Mouse (Mus musculus) CH12.LX (cell line): ENCODE results near the gene Ren1. TPM values are rescaled to one million over a fixed set of nuclear protein-coding genes. Genes with fewer than 3 reads are reported as not detected.

Source experiments
- DNase-seq: peaks from one replicate; pipeline ENCODE4 v3.0.0-alpha.2; 2013; ENCODE audit errors: extremely low read depth
- H3K27ac ChIP-seq: 2 replicates; pipeline ENCODE4 v1.5.1; 2012; ENCODE audit warnings: low read depth, mild to moderate bottlenecking, control low read depth, moderate library complexity; ENCODE audit not compliant: insufficient read depth
- H3K27me3 ChIP-seq: replicated peaks from 2 replicates; pipeline ENCODE3; 2012; ENCODE audit warnings: inconsistent platforms
- H3K36me3 ChIP-seq, 2 experiments: replicated peaks in 1 of 2; 2 replicates each; pipeline versions ENCODE3 to v1.6.1; 2012; ENCODE audit warnings: inconsistent platforms in 1 of 2, low read length in 1 of 2, mild to moderate bottlenecking in 1 of 2, mixed read lengths in 1 of 2, moderate library complexity in 1 of 2; ENCODE audit not compliant: control insufficient read depth in 1 of 2, insufficient read depth in 1 of 2
- H3K4me1 ChIP-seq, 2 experiments: 2 replicates each; pipeline ENCODE4 v1.6.1; 2012; ENCODE audit warnings: inconsistent platforms in 1 of 2, moderate library complexity in 1 of 2; ENCODE audit not compliant: insufficient read depth in 2 of 2, control insufficient read depth in 1 of 2
- H3K4me2 ChIP-seq: 2 replicates; pipeline ENCODE4 v1.6.1; 2012; ENCODE audit warnings: low read depth, mild to moderate bottlenecking, control low read depth; ENCODE audit not compliant: poor library complexity, insufficient read depth, severe bottlenecking
- H3K4me3 ChIP-seq, 3 experiments: fragments of 150-350 bp in 1 of 3; sonication (generic) in 1 of 3; replicated peaks in 1 of 3; 2 replicates each; pipeline versions ENCODE3 to v1.5.1; 2011 to 2012; ENCODE audit warnings: low read depth in 2 of 3, low read length in 2 of 3, mild to moderate bottlenecking in 2 of 3, moderate library complexity in 2 of 3, control low read depth in 1 of 3, improper control_type of control experiment in 1 of 3, inconsistent platforms in 1 of 3, mixed read lengths in 1 of 3; ENCODE audit not compliant: poor library complexity in 1 of 3
- H3K79me2 ChIP-seq: replicated peaks from 2 replicates; pipeline ENCODE4 v1.6.1; 2012; ENCODE audit warnings: mild to moderate bottlenecking, moderate library complexity; ENCODE audit not compliant: control insufficient read depth, poor library complexity, insufficient read depth, severe bottlenecking; ENCODE audit errors: extremely low read depth
- H3K9ac ChIP-seq: 2 replicates; pipeline ENCODE4 v1.6.1; 2012; ENCODE audit warnings: low read depth, mild to moderate bottlenecking, control low read depth, moderate library complexity; ENCODE audit not compliant: insufficient read depth
- H3K9me3 ChIP-seq: replicated peaks from 2 replicates; pipeline ENCODE3; 2012; ENCODE audit warnings: low read length, inconsistent platforms, mixed read lengths
- CHD1 ChIP-seq: IDR thresholded peaks from 2 replicates; pipeline ENCODE4 v1.6.1; 2012; ENCODE audit warnings: low read depth, low read length, improper control_type of control experiment, inconsistent platforms
- CHD2 ChIP-seq: IDR thresholded peaks from 2 replicates; pipeline ENCODE4 v1.6.1; 2011; ENCODE audit warnings: low read length, improper control_type of control experiment
- CTCF ChIP-seq, 2 experiments: IDR thresholded peaks in 1 of 2; conservative IDR thresholded peaks in 1 of 2; 2 replicates each; pipeline ENCODE4 v1.5.1; 2011 to 2012; ENCODE audit warnings: low read depth in 2 of 2, low read length in 2 of 2, improper control_type of control experiment in 1 of 2, inconsistent platforms in 1 of 2, mild to moderate bottlenecking in 1 of 2, moderate library complexity in 1 of 2
- ELF1 ChIP-seq: IDR thresholded peaks from 2 replicates; pipeline ENCODE4 v1.6.1; 2014; ENCODE audit warnings: low read depth, mild to moderate bottlenecking, inconsistent platforms, low read length, improper control_type of control experiment
- ETS1 ChIP-seq: conservative IDR thresholded peaks from 2 replicates; pipeline ENCODE4 v1.6.1; 2012; ENCODE audit warnings: low read depth, mild to moderate bottlenecking, inconsistent platforms, low read length, improper control_type of control experiment, moderate library complexity
- HCFC1 ChIP-seq: IDR thresholded peaks from 2 replicates; pipeline ENCODE4 v1.6.1; 2012; ENCODE audit warnings: low read depth, mild to moderate bottlenecking, inconsistent platforms, low read length, improper control_type of control experiment
- IRF4 ChIP-seq: IDR thresholded peaks from 2 replicates; pipeline ENCODE4 v1.6.1; 2014; ENCODE audit warnings: low read depth, mild to moderate bottlenecking, inconsistent platforms, low read length, improper control_type of control experiment
- JUN ChIP-seq: IDR thresholded peaks from 2 replicates; pipeline ENCODE4 v1.6.1; 2011; ENCODE audit warnings: low read depth, mild to moderate bottlenecking, low read length, improper control_type of control experiment, moderate library complexity; ENCODE audit not compliant: insufficient read depth
- JUND ChIP-seq: conservative IDR thresholded peaks from 2 replicates; pipeline ENCODE4 v1.6.1; 2011; ENCODE audit warnings: low read depth, low read length, improper control_type of control experiment
- KAT2A ChIP-seq: IDR thresholded peaks from 2 replicates; pipeline ENCODE4 v1.6.1; 2012; ENCODE audit warnings: low read length, improper control_type of control experiment, inconsistent platforms; ENCODE audit not compliant: insufficient replicate concordance
- MAX ChIP-seq: IDR thresholded peaks from 2 replicates; pipeline ENCODE4 v1.6.1; 2011; ENCODE audit warnings: low read length, improper control_type of control experiment
- MEF2A ChIP-seq: IDR thresholded peaks from 2 replicates; pipeline ENCODE4 v1.6.1; 2014; ENCODE audit warnings: low read depth, mild to moderate bottlenecking, inconsistent platforms, low read length, improper control_type of control experiment, borderline replicate concordance
- MYC ChIP-seq: IDR thresholded peaks from 2 replicates; pipeline ENCODE4 v1.6.1; 2011; ENCODE audit warnings: low read depth, mild to moderate bottlenecking, improper control_type of control experiment, low read length
- NELFE ChIP-seq: IDR thresholded peaks from 2 replicates; pipeline ENCODE4 v1.6.1; 2011; ENCODE audit warnings: low read depth, low read length, improper control_type of control experiment
- NRF1 ChIP-seq: IDR thresholded peaks from 2 replicates; pipeline ENCODE4 v1.6.1; 2014; ENCODE audit warnings: low read depth, mild to moderate bottlenecking, inconsistent platforms, low read length, improper control_type of control experiment, moderate library complexity
- POLR2A ChIP-seq: IDR thresholded peaks from 2 replicates; pipeline ENCODE4 v1.6.1; 2011; ENCODE audit warnings: low read depth, mild to moderate bottlenecking, improper control_type of control experiment, low read length
- RAD21 ChIP-seq: IDR thresholded peaks from 2 replicates; pipeline ENCODE4 v1.6.1; 2011; ENCODE audit warnings: low read depth, mild to moderate bottlenecking, low read length, improper control_type of control experiment, moderate library complexity
- RCOR1 ChIP-seq: conservative IDR thresholded peaks from 2 replicates; pipeline ENCODE4 v1.6.1; 2012; ENCODE audit warnings: low read depth, mild to moderate bottlenecking, inconsistent platforms, low read length, improper control_type of control experiment
- SIN3A ChIP-seq: IDR thresholded peaks from 2 replicates; pipeline ENCODE4 v1.6.1; 2012; ENCODE audit warnings: low read length, improper control_type of control experiment, inconsistent platforms
- SMC3 ChIP-seq: IDR thresholded peaks from 2 replicates; pipeline ENCODE4 v1.6.1; 2011; ENCODE audit warnings: low read depth, low read length, improper control_type of control experiment
- TBP ChIP-seq: conservative IDR thresholded peaks from 2 replicates; pipeline ENCODE4 v1.6.1; 2011; ENCODE audit warnings: low read depth, low read length, improper control_type of control experiment
- TCF12 ChIP-seq: IDR thresholded peaks from 2 replicates; pipeline ENCODE4 v1.6.1; 2014; ENCODE audit warnings: low read depth, mild to moderate bottlenecking, inconsistent platforms, low read length, improper control_type of control experiment
- USF1 ChIP-seq: IDR thresholded peaks from 2 replicates; pipeline ENCODE4 v1.6.1; 2014; ENCODE audit warnings: low read depth, mild to moderate bottlenecking, inconsistent platforms, low read length, improper control_type of control experiment
- USF2 ChIP-seq: conservative IDR thresholded peaks from 2 replicates; pipeline ENCODE4 v1.6.1; 2011; ENCODE audit warnings: low read depth, low read length, improper control_type of control experiment
- ZC3H11A ChIP-seq: IDR thresholded peaks from 2 replicates; pipeline ENCODE4 v1.6.1; 2012; ENCODE audit warnings: low read depth, mild to moderate bottlenecking, inconsistent platforms, low read length, improper control_type of control experiment
- ZKSCAN1 ChIP-seq: IDR thresholded peaks from 2 replicates; pipeline ENCODE4 v1.6.1; 2012; ENCODE audit warnings: low read depth, inconsistent platforms, low read length, improper control_type of control experiment, borderline replicate concordance
- dilution Hi-C: fragments of 300-500 bp; cut with MboI; formaldehyde crosslinking; loops from 2 replicates; pipeline ENCODE4 v1.14.3; 2020; ENCODE audit warnings: low sequenced_read_pairs; ENCODE audit not compliant: extremely low pct_unique_long_range_greater_than_20kb, extremely low pct_ligation_motif_present
- in situ Hi-C: fragments of 300-500 bp; cut with MboI; formaldehyde crosslinking; loops from 3 replicates; pipeline ENCODE4 v1.14.3; 2019; ENCODE audit warnings: low sequenced_read_pairs, low pct_ligation_motif_present, low pct_unique_long_range_greater_than_20kb, mixed read lengths
- polyA plus RNA-seq: library from polyadenylated mRNA; unstranded; fragments of >175 nt; gene quantifications from 2 replicates; pipeline ENCODE4 v1.2.1, GENCODE M21; 2012; ENCODE audit warnings: low read depth; ENCODE audit not compliant: insufficient read length
- total RNA-seq, 2 experiments: library from RNA; depleted of rRNA; stranded (reverse); fragments of 300-350 nt in 1 of 2; fragments of >200 nt in 1 of 2; gene quantifications; 2 replicates each; pipeline ENCODE4 v1.2.3; 2012 to 2014

Gene Ren1
- total and polyA plus RNA-seq, 3 experiments: 0.08 TPM; not detected in 2

- TF ChIP-seq CTCF (conservative IDR thresholded peaks at IDR 0.05 in 1 of 2, IDR thresholded peaks at IDR 0.05 in 1 of 2; ENCODE audit: low read depth in 2 of 2, low read length in 2 of 2) (peak; percentile 76 to 92), MYC (no peak), TBP (peak; percentile 39; the same call in 1 of the 2 replicates), MAX (no peak), ELF1 (peak; percentile 86), POLR2A (peak; percentile 71), HCFC1 (peak; percentile 67), SMC3 (peak; percentile 92), NELFE (peak; percentile 42; the same call in 1 of the 2 replicates), RAD21 (peak; percentile 66)
- in situ Hi-C loops (loop anchor here (5.0 kb wide), 1 partner anchor 222 kb away; no protein-coding TSS in a partner anchor), dilution Hi-C loops (no loop called here)
- Histone ChIP-seq H3K36me3 (peaks cover 0 to 2% of the 10 kb centered on the region in 2 experiments), H3K4me1 (peaks cover 6 to 13% of the 10 kb centered on the region in 2 experiments; a peak in 3 of 4 replicates), H3K4me2 (peak overlapping the region; percentile 68), H3K9me3 (no peaks in the 10 kb centered on the region), H3K27me3 (peaks cover 7% of the 10 kb centered on the region), H3K27ac (no peak overlapping the region), H3K4me3 (peak overlapping the region; percentile 50 to 71 (median 56)), H3K9ac (peak overlapping the region; percentile 65), H3K79me2 (no peaks in the 10 kb centered on the region)
- peak; percentile 90 for DNase-seq
These were observed 35.2 kb downstream of the Ren1 start for GRCm38 (mm10) chr1:133385506-133385905.

- peak overlapping the region; percentile 50 to 71 (median 56) for H3K4me3 ChIP-seq
- no peaks in the 10 kb centered on the region for H3K79me2 ChIP-seq
- in situ Hi-C loops: loop anchor here (5.0 kb wide), 1 partner anchor 221 kb away; no protein-coding TSS in a partner anchor
- H3K27ac ChIP-seq: no peak overlapping the region
- dilution Hi-C loops: no loop called here
- H3K36me3 ChIP-seq: peaks cover 0 to 2% of the 10 kb centered on the region in 2 experiments
- peaks cover 6 to 12% of the 10 kb centered on the region in 2 experiments; a peak in 3 of 4 replicates for H3K4me1 ChIP-seq
- H3K4me2 ChIP-seq: peak overlapping the region; percentile 68
- DNase-seq: no peak
- H3K9ac ChIP-seq: peak overlapping the region; percentile 65
- H3K9me3 ChIP-seq: peaks cover 2% of the 10 kb centered on the region
- H3K27me3 ChIP-seq: peaks cover 12% of the 10 kb centered on the region
- TF ChIP-seq SIN3A (no peak), MEF2A (no peak), USF2 (no peak), HCFC1 (no peak), JUN (no peak), CHD1 (no peak), CHD2 (no peak), ZKSCAN1 (no peak), NRF1 (no peak), NELFE (no peak), ZC3H11A (no peak), ETS1 (no peak), JUND (no peak), ELF1 (no peak), KAT2A (no peak), CTCF (conservative IDR thresholded peaks at IDR 0.05 in 1 of 2, IDR thresholded peaks at IDR 0.05 in 1 of 2; ENCODE audit: low read depth in 2 of 2, low read length in 2 of 2) (no peak), IRF4 (no peak), RCOR1 (no peak), USF1 (no peak), TCF12 (no peak)
- TF ChIP-seq, all 38 proteins: peak for 0
These were observed 35.9 kb downstream of the Ren1 start for GRCm38 (mm10) chr1:133386209-133386608.
